Mouse (Mus musculus) heart, adult 9 months (tissue): Measurements from ENCODE around the gene Gm10406.
A peak's percentile ranks its signal among the peaks of the same experiment; 100 is the strongest.
"Not testable (repeated sequence)": the region's sequence is repeated elsewhere in the genome, so short reads cannot be mapped to it uniquely, and the experiment has no call there.

Source experiments
- DNase-seq, 2 experiments: peaks; one replicate each; pipeline ENCODE4 v3.0.0; 2022; ENCODE audit warnings: low spot score in 2 of 2

Gm10406 gene

GRCm38 (mm10) chr14:7026781-7027749, at the start of gene Gm10406:
Gene Gm10406 (minus strand): TSS chr14:7027449.
- peak; percentile 42 to 68 for DNase-seq

GRCm38 (mm10) chr14:7044870-7045269, 17.6 kb upstream of the Gm10406 start, which contains the start of gene Gm3685:
Gene Gm3685 (minus strand): TSS chr14:7044970.
- DNase-seq: not testable (repeated sequence)

GRCm38 (mm10) chr14:7026274-7026673, 975 bp downstream of the Gm10406 start:
- DNase-seq: peak in 1 of 2 experiments; percentile 0

GRCm38 (mm10) chr14:6973718-6974117, 53.5 kb downstream of the Gm10406 start, which contains the start of gene Gm6356:
Gene Gm6356 (minus strand): TSS chr14:6973818.
- DNase-seq: not testable (repeated sequence)
